Mouse (Mus musculus): ENCODE results near the gene Fbln1.

GRCm38 (mm10) chr15:85335671-85336300, 130.0 kb downstream of the Fbln1 start, which contains the start of gene Atxn10:
- TF ChIP-seq POLR2A (IDR thresholded peaks at IDR 0.05; ENCODE audit: insufficient read depth, low read length), result no peak
- TF ChIP-seq CTCF (IDR thresholded peaks at IDR 0.05; ENCODE audit: low read depth, low read length), result no peak
